Comparison of ENCODE assay signal across 14 mouse cellular contexts in the genomic region with DNA sequence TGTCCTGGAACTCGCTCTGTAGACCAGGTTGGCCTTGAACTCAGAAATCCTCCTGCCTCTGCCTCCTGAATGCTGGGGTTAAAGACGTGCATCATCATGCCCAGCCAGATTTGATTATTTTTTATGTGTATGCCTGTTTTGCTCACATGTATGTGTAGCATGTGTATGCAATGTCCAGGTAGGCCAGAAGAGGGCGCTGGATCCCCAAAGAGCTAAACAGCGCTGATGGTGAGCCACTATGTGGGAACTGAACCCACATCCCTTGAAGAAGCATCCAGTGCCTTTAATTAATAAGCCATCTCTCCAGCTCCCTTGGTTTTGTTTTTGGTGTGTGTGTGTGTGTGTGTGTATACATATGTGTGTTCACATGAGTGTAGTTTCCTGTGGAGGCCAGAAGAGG. TPM values are rescaled to one million over a fixed set of nuclear protein-coding genes. Genes with fewer than 3 reads are reported as not detected.
DNase-seq lines count a peak whose midpoint lies in the region; ATAC-seq and TF ChIP-seq lines count a peak whose summit lies in the region.
"Had no signal": no experiment of that assay in that cellular context is flagged by ENCODE, and none has a peak within 500 bp of the region (broad histone marks: within the 10 kb centered on the region; RNA-seq: fewer than 3 reads in every experiment).

No protein-coding gene starts in this region.

- no peaks in the 10 kb centered on the region for H3K27me3 ChIP-seq in hindbrain, postnatal 0 days (ENCODE audit: insufficient read depth, low read length)
- H3K27me3 ChIP-seq in hindbrain, embryonic 10.5 days (ENCODE audit: insufficient read depth, poor library complexity, severe bottlenecking): no peaks in the 10 kb centered on the region
- H3K27me3 ChIP-seq in ES-Bruce4 (ENCODE audit: control insufficient read depth, insufficient read depth, low read length, poor library complexity, severe bottlenecking): no peaks in the 10 kb centered on the region
- no peaks in the 10 kb centered on the region for H3K27me3 ChIP-seq in limb, embryonic 10.5 days (ENCODE audit: low read depth, poor library complexity, severe bottlenecking)
- H3K27me3 ChIP-seq: embryonic facial prominence, embryonic 12.5 days; heart, embryonic 15.5 days had no signal

- ATAC-seq in hindbrain, postnatal 0 days: no peak

- DNase-seq in hindbrain, postnatal 0 days (ENCODE audit: low spot score): no peak
- DNase-seq in hindbrain, embryonic 10.5 days (ENCODE audit: low spot score): no peak
- no peak for DNase-seq in lung, adult 2 months
- no peak for DNase-seq in lung, postnatal 25 days (ENCODE audit: low spot score)
- no peak for DNase-seq in right cerebral cortex, postnatal 4 days
- no peak for DNase-seq in limb, embryonic 10.5 days (ENCODE audit: low spot score)
- DNase-seq: cerebellum, adult 11 months; midbrain, embryonic 14.5 days had no signal

- H3K9me3 ChIP-seq in hindbrain, postnatal 0 days (ENCODE audit: low read length): no peaks in the 10 kb centered on the region
- H3K9me3 ChIP-seq in hindbrain, embryonic 10.5 days: peaks cover 6% of the 10 kb centered on the region
- H3K9me3 ChIP-seq in ES-Bruce4 (replicated peaks; ENCODE audit: control insufficient read depth, insufficient read depth, low read length, poor library complexity, severe bottlenecking): no peaks in the 10 kb centered on the region
- H3K9me3 ChIP-seq in limb, embryonic 10.5 days (replicated peaks): no peaks in the 10 kb centered on the region
- H3K9me3 ChIP-seq: heart, embryonic 15.5 days had no signal

- TF ChIP-seq EP300 in ES-Bruce4 (IDR thresholded peaks at IDR 0.05; ENCODE audit: insufficient read depth, low read depth, low read length): no peak

- WGBS in hindbrain, postnatal 0 days: 79% methylated on average over 4 of the region's 4 CpGs
- WGBS in hindbrain, embryonic 10.5 days: 75% methylated on average over 4 of the region's 4 CpGs
- 80% methylated on average over 4 of the region's 4 CpGs for WGBS in lung, adult 2 months
- WGBS in bone marrow, adult 2 months: 78% methylated on average over 4 of the region's 4 CpGs
- 80% methylated on average over 4 of the region's 4 CpGs for WGBS in limb, embryonic 10.5 days

- no peak overlapping the region for H3K4me2 ChIP-seq in hindbrain, postnatal 0 days (ENCODE audit: low read depth, low read length)
- H3K4me2 ChIP-seq: embryonic facial prominence, embryonic 12.5 days; heart, embryonic 15.5 days; hindbrain, embryonic 14.5 days; liver, embryonic 15.5 days had no signal

- H3K4me1 ChIP-seq in hindbrain, postnatal 0 days (ENCODE audit: insufficient read depth, low read length): no peaks in the 10 kb centered on the region
- H3K4me1 ChIP-seq in hindbrain, embryonic 10.5 days (replicated peaks): peaks cover 12% of the 10 kb centered on the region; the same call in 1 of the 2 replicates
- H3K4me1 ChIP-seq in lung, adult 2 months (ENCODE audit: control insufficient read depth, insufficient read depth, low read length): no peaks in the 10 kb centered on the region
- peaks cover 2% of the 10 kb centered on the region for H3K4me1 ChIP-seq in ES-Bruce4 (ENCODE audit: control insufficient read depth, insufficient read depth, low read length)
- no peaks in the 10 kb centered on the region for H3K4me1 ChIP-seq in bone marrow, adult 2 months (ENCODE audit: control insufficient read depth, insufficient read depth, low read length)
- H3K4me1 ChIP-seq in limb, embryonic 10.5 days: 0 out of 2 replicates have a peak, but pooled peaks cover 10% of the 10 kb centered on the region
- H3K4me1 ChIP-seq: embryonic facial prominence, embryonic 12.5 days had no signal

- H3K36me3 ChIP-seq in hindbrain, postnatal 0 days (ENCODE audit: insufficient read depth, low read length): no peaks in the 10 kb centered on the region
- 0 out of 2 replicates have a peak, but pooled peaks cover 4% of the 10 kb centered on the region for H3K36me3 ChIP-seq in hindbrain, embryonic 10.5 days
- H3K36me3 ChIP-seq in ES-Bruce4 (ENCODE audit: control insufficient read depth, insufficient read depth, low read length, poor library complexity, severe bottlenecking): no peaks in the 10 kb centered on the region
- H3K36me3 ChIP-seq in limb, embryonic 10.5 days: no peaks in the 10 kb centered on the region
- H3K36me3 ChIP-seq: embryonic facial prominence, embryonic 12.5 days; heart, embryonic 15.5 days; liver, embryonic 15.5 days had no signal

- peak; percentile 49 for TF ChIP-seq CTCF in hindbrain, postnatal 0 days (IDR thresholded peaks at IDR 0.05; ENCODE audit: low read depth)
- 0 out of 2 replicates have a peak, but pooled peaks have one; percentile 8 for TF ChIP-seq CTCF in lung, adult 2 months (IDR thresholded peaks at IDR 0.05; ENCODE audit: insufficient read depth, low read length)
- peak; percentile 47 for TF ChIP-seq CTCF in ES-Bruce4 (IDR thresholded peaks at IDR 0.05; ENCODE audit: low read depth, low read length)
- TF ChIP-seq CTCF in bone marrow, adult 2 months (IDR thresholded peaks at IDR 0.05; ENCODE audit: control insufficient read depth, insufficient read depth, low read length): 0 out of 2 replicates have a peak, but pooled peaks have one; percentile 18

- no peak overlapping the region for H3K9ac ChIP-seq in hindbrain, postnatal 0 days (replicated peaks; ENCODE audit: low read length)
- no peak overlapping the region for H3K9ac ChIP-seq in ES-Bruce4 (ENCODE audit: low read depth, poor library complexity, severe bottlenecking)
- H3K9ac ChIP-seq: embryonic facial prominence, embryonic 12.5 days; heart, embryonic 15.5 days; hindbrain, embryonic 14.5 days; liver, embryonic 15.5 days had no signal

- TF ChIP-seq POLR2A in lung, adult 2 months (IDR thresholded peaks at IDR 0.05; ENCODE audit: borderline replicate concordance, extremely low read depth, low read depth, low read length): no peak
- TF ChIP-seq POLR2A in ES-Bruce4 (IDR thresholded peaks at IDR 0.05; ENCODE audit: insufficient read depth, low read length): no peak
- TF ChIP-seq POLR2A in bone marrow, adult 2 months (IDR thresholded peaks at IDR 0.05; ENCODE audit: borderline replicate concordance, control insufficient read depth, low read depth, low read length): no peak

- no peak overlapping the region for H3K27ac ChIP-seq in hindbrain, postnatal 0 days
- H3K27ac ChIP-seq in hindbrain, embryonic 10.5 days: no peak overlapping the region
- H3K27ac ChIP-seq in ES-Bruce4 (ENCODE audit: insufficient read depth, low read length): no peak overlapping the region
- no peak overlapping the region for H3K27ac ChIP-seq in bone marrow, adult 2 months (ENCODE audit: control insufficient read depth, insufficient read depth, low read depth, low read length, poor library complexity)
- H3K27ac ChIP-seq in limb, embryonic 10.5 days: no peak overlapping the region
- H3K27ac ChIP-seq: embryonic facial prominence, embryonic 12.5 days; heart, embryonic 15.5 days; liver, embryonic 15.5 days had no signal

- no peak overlapping the region for H3K4me3 ChIP-seq in hindbrain, postnatal 0 days (ENCODE audit: low read length)
- no peak overlapping the region for H3K4me3 ChIP-seq in hindbrain, embryonic 10.5 days
- no peak overlapping the region for H3K4me3 ChIP-seq in lung, adult 2 months (replicated peaks; ENCODE audit: extremely low read depth, low read depth, low read length)
- no peak overlapping the region for H3K4me3 ChIP-seq in ES-Bruce4 (ENCODE audit: low read depth, low read length)
- H3K4me3 ChIP-seq in bone marrow, adult 2 months (replicated peaks; ENCODE audit: control insufficient read depth, low read depth, low read length): no peak overlapping the region
- H3K4me3 ChIP-seq in limb, embryonic 10.5 days: no peak overlapping the region
- H3K4me3 ChIP-seq: embryonic facial prominence, embryonic 12.5 days; heart, embryonic 15.5 days; liver, embryonic 15.5 days had no signal

RNA-seq across cellular contexts. Expression of a gene that starts 38.8 kb away (rescaled TPM):
- 68.6 and 73.8 TPM in 2 replicates for total RNA-seq in hindbrain, postnatal 0 days (2014; rRNA removed)
- polyA plus RNA-seq in hindbrain, postnatal 0 days (2015; fragmentation: Nextera tagmentation; extraction: Ambion mirVana): 28.0 and 31.4 TPM in 2 replicates
- 23.8 and 24.2 TPM in 2 replicates for polyA plus RNA-seq in hindbrain, embryonic 10.5 days (2016; fragmentation: Nextera tagmentation; extraction: Ambion mirVana)
- 21.3 and 22.5 TPM in 2 replicates for polyA plus RNA-seq in lung, adult 2 months (2012; rRNA removed)
- 19.3 and 21.2 TPM in 2 replicates for polyA plus RNA-seq in ES-Bruce4 (2011; ENCODE audit: insufficient read depth, insufficient read length, low read depth, missing spikeins)
- 4.6 and 10.8 TPM in 2 replicates for polyA plus RNA-seq in bone marrow, adult 2 months (2011; ENCODE audit: insufficient read depth, insufficient read length, low replicate concordance, missing spikeins)
- polyA plus RNA-seq in limb, embryonic 10.5 days (2016; fragmentation: Nextera tagmentation; extraction: Ambion mirVana): 20.9 and 22.8 TPM in 2 replicates

RNA-seq across cellular contexts. Expression of a gene that starts 38.9 kb away (rescaled TPM):
- 134 and 137 TPM in 2 replicates for total RNA-seq in hindbrain, postnatal 0 days (2014; rRNA removed)
- polyA plus RNA-seq in hindbrain, postnatal 0 days (2015; fragmentation: Nextera tagmentation; extraction: Ambion mirVana): 17.0 and 19.9 TPM in 2 replicates
- polyA plus RNA-seq in hindbrain, embryonic 10.5 days (2016; fragmentation: Nextera tagmentation; extraction: Ambion mirVana): 25.2 and 39.3 TPM in 2 replicates
- polyA plus RNA-seq in lung, adult 2 months (2012; rRNA removed): 60.1 and 87.1 TPM in 2 replicates
- polyA plus RNA-seq in ES-Bruce4 (2011; ENCODE audit: insufficient read depth, insufficient read length, low read depth, missing spikeins): 13.9 and 20.2 TPM in 2 replicates
- 24.3 and 57.5 TPM in 2 replicates for polyA plus RNA-seq in bone marrow, adult 2 months (2011; ENCODE audit: insufficient read depth, insufficient read length, low replicate concordance, missing spikeins)
- 24.7 and 39.0 TPM in 2 replicates for polyA plus RNA-seq in limb, embryonic 10.5 days (2016; fragmentation: Nextera tagmentation; extraction: Ambion mirVana)

RNA-seq across cellular contexts. Expression of a gene that starts 50.1 kb away (rescaled TPM):
- total RNA-seq in hindbrain, postnatal 0 days (2014; rRNA removed): 5,437 and 5,693 TPM in 2 replicates
- polyA plus RNA-seq in hindbrain, postnatal 0 days (2015; fragmentation: Nextera tagmentation; extraction: Ambion mirVana): 15,098 and 15,291 TPM in 2 replicates
- polyA plus RNA-seq in hindbrain, embryonic 10.5 days (2016; fragmentation: Nextera tagmentation; extraction: Ambion mirVana): 14,349 and 15,462 TPM in 2 replicates
- polyA plus RNA-seq in lung, adult 2 months (2012; rRNA removed): 5,708 and 6,451 TPM in 2 replicates
- 3,823 and 4,237 TPM in 2 replicates for polyA plus RNA-seq in ES-Bruce4 (2011; ENCODE audit: insufficient read depth, insufficient read length, low read depth, missing spikeins)
- 3,846 and 7,097 TPM in 2 replicates for polyA plus RNA-seq in bone marrow, adult 2 months (2011; ENCODE audit: insufficient read depth, insufficient read length, low replicate concordance, missing spikeins)
- 13,950 and 14,682 TPM in 2 replicates for polyA plus RNA-seq in limb, embryonic 10.5 days (2016; fragmentation: Nextera tagmentation; extraction: Ambion mirVana)
